Mouse (Mus musculus): ENCODE measurements around the gene Edar.

Gene Edar

DNA sequence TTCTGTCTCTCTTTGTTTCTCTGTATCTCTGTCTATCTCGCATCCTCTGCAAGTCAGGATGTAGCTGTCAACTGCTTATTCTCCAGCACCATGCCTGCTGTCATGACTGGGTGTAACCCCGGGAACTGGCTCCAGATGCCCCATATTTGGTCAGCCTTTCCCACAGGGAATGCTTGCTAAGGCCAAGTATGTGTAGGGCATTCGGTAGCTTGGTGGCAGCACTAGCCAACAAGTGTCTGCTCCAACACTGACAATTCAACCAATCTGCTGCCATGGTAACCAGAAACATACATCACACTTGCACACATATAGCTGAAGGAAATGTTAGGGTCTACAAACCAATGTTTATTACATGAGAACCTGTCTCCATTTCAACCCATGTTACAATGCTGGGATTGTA, 21.8 kb downstream of the Edar start:
- CTCF ChIA-PET = interaction anchor here in 1 of 4 experiments (1.5 kb wide), 1 partner anchor 20 kb away, joined by 3 read pairs; no protein-coding TSS in a partner anchor
- POLR2A ChIA-PET = interaction anchor here in 2 of 4 experiments (0.7 to 1.5 kb wide), 2 partner anchors 11 to 19 kb away, joined by 3 to 4 read pairs; no protein-coding TSS in a partner anchor

DNA sequence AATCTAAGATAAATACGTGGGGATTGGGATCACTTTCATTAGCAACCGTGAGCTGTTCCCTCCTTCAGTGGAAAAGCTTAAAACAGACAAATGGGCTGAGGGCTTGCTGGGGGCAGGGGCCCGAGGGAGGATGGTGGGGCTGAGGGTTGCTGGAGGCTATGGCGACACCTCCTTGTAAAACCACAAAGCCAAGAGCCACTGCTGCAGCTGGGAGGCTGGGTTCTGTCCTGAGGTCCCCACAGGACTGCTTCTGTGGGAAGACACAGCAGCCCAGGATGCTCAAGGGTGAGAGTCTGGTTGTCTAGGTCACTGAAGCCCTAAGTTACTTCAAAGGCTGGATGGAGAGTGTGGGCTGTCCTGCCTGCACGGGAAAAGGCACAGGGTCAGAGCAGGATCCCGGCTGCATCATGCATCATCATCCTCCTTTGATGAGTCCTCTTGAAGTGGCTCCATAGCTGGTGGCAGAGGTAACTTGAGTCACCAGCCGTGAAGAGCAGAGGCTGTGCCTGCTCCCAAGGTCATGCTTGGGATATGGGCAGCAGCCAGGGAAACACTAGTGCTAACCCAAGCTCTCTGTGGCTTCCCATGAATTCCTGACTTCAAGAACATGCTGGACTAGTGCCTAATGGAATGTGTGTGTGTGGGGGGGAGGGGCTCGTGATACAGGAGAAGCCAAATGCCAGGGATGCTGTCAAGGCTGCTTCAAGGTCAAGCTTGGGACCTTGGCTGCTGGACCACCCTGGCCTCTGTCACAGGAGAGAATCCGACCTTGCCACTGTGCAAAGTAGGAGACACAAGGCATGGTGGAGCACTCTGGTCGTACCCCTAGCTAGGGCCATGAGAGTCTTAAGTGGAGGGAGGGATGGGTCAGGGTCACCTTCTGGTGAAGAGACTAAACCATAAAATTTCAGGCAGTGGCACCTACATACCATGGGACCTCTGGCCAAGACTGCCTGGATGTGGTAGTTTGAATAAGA, 22.7 kb downstream of the Edar start:
- ChIA-PET POLR2A (interaction anchor here in 2 of 4 experiments (0.6 to 1.5 kb wide), 8 partner anchors 12 to 256 kb away, joined by 3 to 4 read pairs (median 3); partner anchors contain the start of gene Edar (in 1 of the 2)), CTCF (interaction anchor here in 2 of 4 experiments (1.0 to 1.5 kb wide), 4 partner anchors 21 to 23 kb away, joined by 3 to 4 read pairs (median 3); partner anchors contain the start of gene Edar (in 1 of the 2))

DNA sequence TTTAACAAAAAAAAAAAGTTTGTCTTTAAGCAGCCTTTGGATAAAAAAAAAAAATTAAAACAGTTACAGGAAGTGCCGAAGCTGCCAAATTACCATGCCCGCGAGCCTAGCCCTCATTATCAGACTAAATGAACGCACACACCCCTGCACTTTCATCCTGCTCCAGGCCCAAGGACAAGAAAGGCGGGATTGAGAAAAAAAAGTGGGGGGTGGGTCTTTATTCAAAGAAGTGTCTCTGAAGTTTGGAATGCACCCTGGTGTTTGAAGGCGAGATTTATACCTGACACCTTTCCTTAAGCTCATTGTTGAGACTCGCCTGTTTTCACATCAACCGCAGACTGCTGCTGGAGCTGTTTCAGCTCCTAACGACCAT, 23.4 kb downstream of the Edar start:
- ChIA-PET POLR2A (interaction anchor here in 2 of 4 experiments (0.6 to 1.5 kb wide), 7 partner anchors 11 to 120 kb away, joined by 3 to 4 read pairs (median 3); partner anchors contain the start of gene Edar (in 1 of the 2)), CTCF (interaction anchor here in 2 of 4 experiments (0.5 to 1.4 kb wide), 7 partner anchors 22 to 106 kb away, joined by 3 to 4 read pairs (median 3); partner anchors contain the start of gene Edar (in 1 of the 2))

DNA sequence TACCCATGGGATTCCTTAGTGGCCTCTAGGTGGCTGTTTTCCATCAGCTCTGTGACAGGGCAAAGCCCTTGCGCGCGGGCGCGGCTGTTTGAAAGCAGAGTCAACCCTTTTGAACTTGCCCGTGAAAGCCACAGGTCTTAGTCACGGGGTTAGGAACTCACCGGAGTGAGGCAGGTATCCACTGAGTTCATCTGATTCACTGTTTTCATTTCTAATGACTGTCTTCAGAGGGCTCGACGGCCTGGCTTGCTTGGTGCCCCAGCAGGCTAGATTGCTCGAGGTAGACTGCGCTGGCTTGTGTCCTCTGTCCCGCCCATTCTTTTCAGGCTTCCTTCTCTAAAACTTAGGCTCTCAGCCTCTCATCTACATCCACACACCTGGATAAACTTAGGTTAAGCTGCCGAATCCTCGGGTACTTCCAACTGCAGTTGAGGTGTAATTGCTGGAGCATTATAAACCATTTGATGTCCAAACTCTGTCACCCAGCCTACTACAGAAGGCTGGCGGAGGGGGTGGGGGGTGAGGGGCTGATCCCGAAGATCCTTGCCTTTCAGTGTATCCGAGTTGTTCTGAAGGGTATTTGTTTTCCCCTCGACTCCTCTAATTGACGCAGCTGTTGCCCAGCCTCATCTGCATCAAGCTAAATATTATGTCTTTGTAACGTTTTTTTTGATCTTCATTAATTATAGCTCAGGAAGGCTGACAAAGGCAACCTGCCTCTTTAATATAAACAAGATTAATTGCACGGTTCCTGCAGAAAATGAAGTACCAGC, 24.0 kb downstream of the Edar start:
- CTCF ChIA-PET = interaction anchor here in 3 of 4 experiments (0.5 to 1.4 kb wide), 8 partner anchors 9 to 106 kb away, joined by 3 to 4 read pairs (median 3); partner anchors contain the start of gene Edar (in 1 of the 3)
- POLR2A ChIA-PET = interaction anchor here in 2 of 4 experiments (0.6 to 1.5 kb wide), 7 partner anchors 11 to 206 kb away, joined by 3 to 4 read pairs (median 3); partner anchors contain the start of gene Edar (in 1 of the 2)

DNA sequence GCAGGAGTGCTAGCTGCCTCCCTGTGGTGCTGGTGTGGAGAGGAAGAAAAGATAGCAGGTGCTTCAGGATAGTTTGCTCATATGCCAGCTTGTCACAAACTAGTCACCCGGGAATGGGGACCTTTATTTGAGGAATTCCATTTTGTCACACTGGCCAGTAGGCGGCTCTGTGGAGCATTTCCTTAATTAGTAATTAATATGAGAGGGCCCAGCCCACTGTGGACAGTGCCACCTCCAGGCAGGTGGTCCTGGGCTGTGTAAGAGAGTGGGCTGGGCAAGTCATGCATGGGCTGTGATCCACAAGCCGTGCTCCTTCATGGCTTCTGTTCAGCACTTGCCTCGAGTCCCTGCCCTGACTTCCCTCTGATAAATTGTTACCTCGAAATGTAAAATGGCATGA, 26.7 kb downstream of the Edar start:
- POLR2A ChIA-PET = no interaction called here
- CTCF ChIA-PET = interaction anchor here in 1 of 4 experiments (0.6 kb wide), 1 partner anchor 958 kb away, joined by 3 read pairs; no protein-coding TSS in a partner anchor

DNA sequence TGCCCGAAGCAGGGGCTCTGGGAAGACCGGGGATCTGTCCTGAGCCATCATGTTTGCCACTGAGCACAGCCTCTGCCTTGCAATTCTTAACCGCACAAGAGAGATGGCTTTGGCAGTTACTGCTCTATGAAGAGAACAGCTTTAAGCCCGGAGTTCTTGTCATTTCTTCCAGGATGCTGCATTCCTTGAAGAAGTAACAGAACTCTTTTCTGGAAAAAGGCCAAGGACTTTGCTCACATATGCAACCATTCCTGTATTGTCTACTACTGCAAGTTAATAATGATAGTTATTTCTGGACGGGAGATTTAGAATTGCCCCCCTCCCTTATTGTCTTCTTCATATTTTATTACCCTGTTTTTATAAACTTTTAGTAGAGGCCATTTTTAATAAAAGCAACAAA, 30.8 kb downstream of the Edar start:
- ChIA-PET POLR2A (no interaction called here), CTCF (no interaction called here)

DNA sequence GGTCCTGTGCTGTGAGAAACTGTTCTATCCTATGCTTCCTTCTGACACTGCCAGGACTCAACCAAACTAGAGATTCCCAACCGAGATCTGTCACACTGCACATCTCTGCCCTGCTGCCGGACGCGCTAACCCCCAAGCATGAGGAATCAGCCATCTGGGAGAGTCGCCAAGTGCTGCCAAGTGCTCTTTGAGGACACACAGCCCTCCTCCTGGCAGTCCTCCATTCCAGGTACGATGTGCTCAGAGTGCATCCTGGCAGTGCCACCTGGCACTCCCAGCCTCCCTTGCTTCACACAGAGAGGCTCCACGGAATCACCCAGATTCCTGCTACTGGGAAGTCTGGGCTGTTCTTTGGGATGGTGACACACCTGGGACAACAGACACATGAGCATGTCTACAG, 31.3 kb downstream of the Edar start:
- POLR2A ChIA-PET = no interaction called here
- CTCF ChIA-PET = interaction anchor here in 1 of 4 experiments (0.5 kb wide), 1 partner anchor 14 kb away, joined by 6 read pairs; no protein-coding TSS in a partner anchor

DNA sequence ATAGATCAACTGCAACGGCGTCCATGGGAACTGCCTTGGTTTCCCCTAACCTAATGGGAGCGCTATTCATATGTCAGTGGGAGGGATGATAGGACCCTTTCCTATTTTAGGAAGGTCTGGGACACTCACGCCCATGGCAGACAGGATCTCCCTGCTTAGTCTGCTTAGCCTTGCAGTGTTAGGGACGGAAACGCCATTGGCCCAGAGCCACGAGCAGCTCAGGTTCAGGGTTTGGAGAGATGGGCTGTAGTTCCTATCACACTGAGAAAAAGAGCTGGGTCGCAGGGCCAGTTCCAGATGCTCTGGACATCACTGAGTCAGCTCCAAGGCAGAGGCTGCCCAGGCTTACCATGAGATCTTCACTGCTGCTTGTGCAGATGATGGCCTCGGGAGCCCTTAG, 32.5 kb downstream of the Edar start:
- CTCF ChIA-PET = no interaction called here
- POLR2A ChIA-PET = interaction anchor here in 2 of 4 experiments (0.6 kb wide), 2 partner anchors 11 to 158 kb away, joined by 3 read pairs; no protein-coding TSS in a partner anchor

DNA sequence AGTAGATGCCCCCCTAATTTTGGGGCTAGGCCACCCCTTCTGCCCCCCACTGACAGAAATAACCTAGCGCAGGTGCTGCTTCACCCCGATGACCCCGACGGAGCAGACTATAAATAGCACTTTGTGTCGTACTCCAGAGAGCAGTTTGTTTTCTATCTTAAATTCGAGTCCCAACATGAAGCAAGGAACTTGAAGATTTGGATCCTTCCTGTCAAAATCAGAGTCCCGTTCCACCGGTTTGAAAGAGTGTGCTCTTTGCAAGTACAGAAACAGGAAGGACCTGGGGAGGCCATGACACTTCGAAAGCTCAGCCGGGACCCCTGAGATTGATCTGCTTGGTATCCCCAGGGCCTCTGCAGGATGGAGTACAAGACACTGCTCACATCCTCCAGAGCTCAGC, 33.8 kb downstream of the Edar start:
- POLR2A ChIA-PET = no interaction called here
- CTCF ChIA-PET = interaction anchor here in 3 of 4 experiments (0.9 to 1.4 kb wide), 3 partner anchors 9 to 32 kb away, joined by 3 read pairs; no protein-coding TSS in a partner anchor

DNA sequence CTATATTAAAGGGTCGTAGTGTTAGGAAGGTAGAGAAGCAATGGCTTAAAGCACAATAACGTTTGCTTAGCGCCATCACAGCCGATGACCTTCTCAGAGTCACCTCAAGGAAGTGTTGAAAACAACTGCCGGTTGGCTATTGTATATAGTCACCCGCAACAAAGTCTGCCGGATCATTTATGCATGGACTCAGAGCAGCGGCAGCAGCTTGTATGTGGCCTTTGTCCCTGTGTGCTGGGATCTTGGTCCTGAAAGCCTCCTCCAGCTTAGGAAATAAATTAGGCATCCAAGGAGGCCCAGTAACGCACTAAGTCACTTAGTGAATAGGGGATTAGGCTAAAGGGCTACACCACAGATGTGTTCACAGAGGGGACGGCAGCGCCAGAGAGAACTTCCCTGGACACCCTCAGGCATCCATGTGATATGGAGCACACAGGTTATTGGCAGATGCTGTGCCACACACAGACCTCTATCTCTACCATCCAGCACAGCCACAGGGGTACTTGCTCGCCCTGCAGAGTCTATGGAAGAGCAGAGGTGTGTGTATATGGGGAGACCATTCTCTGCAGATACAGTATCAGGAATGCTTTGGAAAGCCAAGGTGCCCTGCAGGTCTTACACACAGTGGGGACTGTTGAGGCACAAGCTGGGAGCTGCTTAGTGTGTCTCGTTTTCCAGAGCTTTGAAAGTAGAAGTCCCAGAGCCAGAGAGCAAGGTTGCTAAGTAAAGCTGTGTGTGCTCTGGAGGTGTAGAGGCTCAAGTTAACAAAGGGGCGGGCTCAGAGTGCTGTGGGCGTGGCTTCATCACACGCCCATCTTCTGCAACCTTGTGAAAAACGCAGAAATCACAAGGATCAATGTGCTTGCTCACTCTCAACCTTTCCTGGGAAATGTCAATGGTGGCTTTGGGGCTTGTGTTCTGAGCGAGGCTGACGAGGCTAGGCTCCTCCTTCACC, 34.7 kb downstream of the Edar start:
- ChIA-PET POLR2A (interaction anchor here in 1 of 4 experiments (0.7 to 1.4 kb wide), 2 partner anchors 11 kb away, joined by 3 to 4 read pairs; no protein-coding TSS in a partner anchor), CTCF (interaction anchor here in 2 of 4 experiments (0.9 to 1.4 kb wide), 2 partner anchors 13 to 33 kb away, joined by 3 read pairs; no protein-coding TSS in a partner anchor)

DNA sequence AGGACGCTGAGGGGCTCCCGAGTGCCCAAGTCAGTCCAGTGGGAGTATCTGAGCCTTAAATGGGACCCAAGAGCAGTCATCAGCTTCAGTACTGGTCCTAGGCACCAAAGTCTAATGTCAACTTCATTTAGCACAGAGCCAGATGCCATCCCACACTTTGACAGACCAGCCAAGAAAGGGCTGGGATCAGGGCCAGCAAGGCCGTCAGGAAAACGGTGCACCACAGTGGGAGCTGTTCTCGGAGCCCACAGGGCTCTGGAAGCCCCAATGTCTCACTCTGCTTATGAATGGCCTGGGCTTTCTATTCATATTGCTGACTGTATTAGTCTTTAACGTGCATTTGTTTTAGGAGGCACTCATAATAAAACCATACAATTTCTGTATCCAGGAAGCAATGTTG, 36.2 kb downstream of the Edar start:
- ChIA-PET CTCF (no interaction called here), POLR2A (no interaction called here)

DNA sequence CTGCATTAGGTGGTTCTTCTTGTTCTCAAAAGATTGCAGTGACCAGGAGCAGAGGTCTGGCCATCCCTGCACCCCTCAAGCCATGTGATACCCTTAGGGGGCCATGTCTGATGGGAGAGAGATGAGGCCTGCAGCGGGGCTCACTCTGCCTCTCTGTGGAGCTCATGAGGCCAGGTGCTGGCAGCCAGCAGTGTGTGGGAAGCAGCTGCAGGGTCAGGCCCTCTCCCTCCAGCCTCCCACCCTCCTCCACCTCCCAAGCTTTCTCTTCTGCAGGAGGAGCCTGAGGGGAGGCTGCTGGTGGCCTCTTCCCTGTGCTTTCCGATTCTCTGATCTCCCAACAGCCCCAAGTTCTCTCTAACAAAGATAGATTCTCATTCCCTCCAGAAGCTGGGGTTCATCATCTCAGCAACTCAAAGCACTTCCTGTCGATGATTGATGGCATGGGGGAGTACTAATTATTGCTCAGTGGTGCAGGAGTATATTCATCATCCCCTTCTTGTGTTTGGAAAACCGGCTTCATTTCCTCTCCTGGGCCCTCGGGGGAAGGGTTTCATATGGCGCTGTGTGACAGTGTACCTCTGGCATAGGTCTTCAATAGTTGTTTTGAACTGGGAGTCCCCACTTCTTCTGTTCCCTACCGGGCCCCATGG, 38.9 kb downstream of the Edar start:
- ChIA-PET POLR2A (no interaction called here), CTCF (no interaction called here)

DNA sequence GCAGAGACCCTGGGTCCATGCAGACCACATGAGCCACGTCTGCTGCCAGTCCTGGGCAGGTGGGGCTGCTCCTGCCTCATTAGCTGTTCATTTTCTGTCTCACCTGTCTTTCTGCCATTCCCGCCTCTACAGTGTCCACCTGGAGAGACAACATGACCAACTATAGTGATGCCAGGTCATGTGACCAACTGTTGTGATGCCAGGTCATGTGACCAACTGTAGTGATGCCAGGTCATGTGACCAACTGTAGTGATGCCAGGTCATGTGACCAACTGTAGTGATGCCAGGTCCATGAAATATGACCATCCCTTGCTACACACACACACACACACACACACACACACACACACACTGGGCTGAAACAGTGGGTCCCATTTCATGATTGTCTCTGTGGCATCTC, 41.9 kb downstream of the Edar start:
- POLR2A ChIA-PET = no interaction called here

DNA sequence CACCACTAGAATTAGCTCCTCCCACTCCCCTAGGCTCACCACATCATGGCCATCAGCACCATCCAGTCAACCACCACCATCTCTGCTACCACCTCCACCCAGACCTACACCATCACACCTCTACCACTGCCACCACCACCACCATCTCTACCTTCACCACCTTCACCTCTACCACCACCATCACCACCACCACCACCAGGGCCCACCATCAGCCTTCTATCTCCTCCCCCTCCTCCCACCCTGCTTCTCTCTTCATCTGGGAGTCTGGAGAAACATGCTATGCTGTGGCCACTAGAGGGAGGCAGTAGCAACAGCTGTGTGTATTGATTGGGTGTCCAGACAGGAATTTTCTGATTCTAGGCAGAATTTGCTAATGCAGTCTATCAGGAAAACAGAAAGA, 47.9 kb downstream of the Edar start:
- ChIA-PET POLR2A (interaction anchor here in 1 of 4 experiments (0.6 kb wide), 1 partner anchor 512 kb away, joined by 3 read pairs; no protein-coding TSS in a partner anchor), CTCF (interaction anchor here in 3 of 4 experiments (0.6 to 1.0 kb wide), 12 partner anchors 9 to 825 kb away, joined by 3 to 4 read pairs (median 3); no protein-coding TSS in a partner anchor)

More for the DNA sequence above, 41.9 kb downstream of the Edar start:
- CTCF ChIA-PET = no interaction called here

DNA sequence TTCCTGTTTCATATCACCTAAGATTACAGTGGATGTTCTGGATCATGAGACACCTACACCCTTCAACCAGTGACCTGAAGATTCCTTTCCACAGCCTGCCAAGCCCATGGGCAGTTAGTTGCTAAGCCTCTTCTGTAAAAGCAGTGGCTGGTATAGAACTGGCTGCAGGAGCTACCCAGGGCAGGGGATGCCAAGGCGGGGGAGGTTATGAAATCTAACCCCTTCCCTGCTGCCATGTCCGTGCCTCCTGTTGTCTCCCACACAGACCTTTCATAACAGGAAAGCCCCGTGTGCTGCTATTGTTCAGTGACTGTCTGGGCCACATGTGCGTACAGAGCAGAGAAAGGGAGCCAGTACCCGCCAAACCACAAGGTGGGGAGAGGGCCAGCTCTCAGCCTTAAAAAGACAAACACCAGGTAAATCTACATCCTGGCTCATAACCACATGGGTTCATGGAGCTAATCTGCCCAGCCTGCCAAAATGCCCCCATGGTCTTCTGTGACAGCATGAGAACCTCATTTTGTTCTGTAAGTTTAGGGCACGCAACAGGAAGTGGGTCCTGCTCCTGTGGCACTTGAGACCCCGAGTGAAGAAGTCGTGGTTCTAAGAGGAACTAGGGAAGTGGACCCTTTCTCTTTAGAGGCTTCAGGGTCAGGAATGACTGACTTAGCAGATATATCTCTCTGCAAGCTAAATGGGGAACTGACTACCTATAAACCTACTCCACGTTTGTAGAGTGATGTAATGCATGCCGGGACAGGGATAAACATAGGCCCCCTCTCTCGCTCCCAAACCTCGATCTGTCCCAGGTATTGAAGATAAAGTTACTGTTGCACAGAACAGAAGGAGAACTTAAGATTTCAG, 50.4 kb downstream of the Edar start:
- CTCF ChIA-PET = interaction anchor here in 1 of 4 experiments (0.6 kb wide), 1 partner anchor 339 kb away, joined by 8 read pairs; no protein-coding TSS in a partner anchor

DNA sequence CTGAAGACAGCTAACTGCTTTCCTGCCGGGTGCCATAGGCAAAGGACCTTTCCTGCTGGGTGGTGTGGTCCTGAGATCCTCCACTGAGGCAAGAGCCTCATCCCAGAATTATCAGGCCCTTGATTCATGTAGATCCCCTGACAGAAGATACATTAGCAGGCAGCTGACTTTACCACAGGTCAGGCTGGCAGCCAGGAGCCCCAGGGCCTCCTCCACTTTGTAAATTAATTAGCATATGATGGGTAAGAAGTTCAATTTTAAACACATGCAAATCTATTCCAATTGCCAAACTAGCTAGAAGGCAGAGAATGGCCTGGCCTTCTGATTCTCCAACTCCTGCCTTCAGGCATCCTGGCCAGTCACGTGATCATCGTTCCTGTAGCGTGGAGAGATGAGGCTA, 56.2 kb downstream of the Edar start:
- POLR2A ChIA-PET = interaction anchor here in 1 of 4 experiments (1.1 kb wide), 1 partner anchor 22 kb away, joined by 3 read pairs; no protein-coding TSS in a partner anchor
- CTCF ChIA-PET = interaction anchor here in 2 of 4 experiments (0.5 to 0.7 kb wide), 2 partner anchors 9 to 179 kb away, joined by 3 to 6 read pairs; no protein-coding TSS in a partner anchor

More for the DNA sequence above, 50.4 kb downstream of the Edar start:
- POLR2A ChIA-PET = no interaction called here

All from embryonic stem cell, embryonic (primary cell).